Mouse (Mus musculus): ENCODE measurements around the gene Majin. TPM values are rescaled to one million over a fixed set of nuclear protein-coding genes. Genes with fewer than 3 reads are reported as not detected.
A peak's percentile ranks its signal among the peaks of the same experiment; 100 is the strongest.

Gene Majin
- polyA plus RNA-seq, 1 experiment from 2014 or later: not detected

DNA sequence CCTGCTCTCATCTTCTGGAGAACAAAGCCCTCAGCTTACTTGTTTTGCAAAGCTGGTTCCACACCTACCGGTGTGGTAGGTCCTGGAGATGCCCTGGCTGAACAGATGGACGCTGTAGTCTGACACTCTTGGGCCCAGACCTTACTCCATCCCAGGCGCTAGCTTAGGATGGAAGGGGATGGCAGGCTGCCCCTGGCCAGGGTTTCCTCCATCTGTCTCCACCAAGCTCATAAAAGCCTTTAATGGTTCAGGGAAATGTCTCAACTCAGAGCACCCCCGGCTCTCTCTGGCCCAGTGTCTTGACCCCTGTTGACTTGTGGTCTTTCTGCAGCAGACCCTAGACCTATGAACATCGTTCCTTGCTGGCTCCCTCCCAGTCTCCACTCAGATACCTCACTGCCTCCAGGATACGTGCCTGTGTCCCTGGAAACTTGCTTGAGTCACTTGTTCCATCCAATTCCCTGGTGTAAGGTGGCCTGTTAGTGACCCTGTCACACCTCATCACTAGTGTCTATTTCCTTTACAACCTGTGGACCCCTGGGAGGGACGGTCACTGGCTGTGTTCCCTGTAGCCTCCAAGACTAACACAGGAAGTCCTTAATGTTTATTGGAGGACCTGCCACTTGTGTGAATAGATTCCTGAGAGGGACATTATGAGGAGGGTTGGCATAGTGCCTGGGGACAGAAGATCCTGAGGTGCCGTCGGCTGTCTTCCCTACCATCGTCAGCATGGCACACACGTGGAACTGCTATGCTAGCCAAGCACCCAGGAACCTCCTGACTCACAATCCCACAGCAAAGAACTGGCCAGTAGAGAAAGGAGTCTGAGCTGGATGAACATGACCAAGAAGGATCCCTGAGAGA, 83.3 kb downstream of the Majin start:
- Histone ChIP-seq H3K27me3 (no peaks in the 10 kb centered on the region), H3K4me1 (peaks cover 33% of the 10 kb centered on the region), H3K4me2 (no peak overlapping the region), H3K4me3 (replicated peaks) (no peak overlapping the region), H3K27ac (no peak overlapping the region), H3K9me3 (replicated peaks) (no peaks in the 10 kb centered on the region), H3K36me3 (peaks cover under 1% of the 10 kb centered on the region; the same call in 1 of the 2 replicates), H3K9ac (0 out of 2 replicates have a peak overlapping the region, but pooled peaks have one; percentile 1)
- WGBS: 21% methylated on average over 11 of the region's 11 CpGs
- no peak for ATAC-seq (replicated peaks; ENCODE audit: low FRiP score)

DNA sequence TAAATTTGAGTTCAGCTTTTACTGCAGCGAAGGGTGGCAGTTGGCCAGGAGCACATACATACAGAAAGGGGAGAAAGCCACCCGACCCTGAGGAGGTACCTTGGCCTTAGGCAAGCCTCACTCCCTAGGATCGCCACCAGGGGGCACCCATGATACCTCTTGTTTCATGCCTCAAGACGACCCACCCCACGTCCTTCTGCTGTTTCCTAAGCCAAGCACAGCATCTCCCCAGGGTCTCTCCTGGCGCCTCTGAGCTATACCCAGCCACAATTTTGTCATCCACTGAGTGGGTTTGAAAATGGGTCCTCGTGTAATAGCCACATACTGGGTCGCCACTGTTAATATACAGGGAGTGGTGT, 84.0 kb downstream of the Majin start:
- H3K4me2 ChIP-seq: no peak overlapping the region
- no peaks in the 10 kb centered on the region for H3K9me3 ChIP-seq (replicated peaks)
- H3K4me3 ChIP-seq (replicated peaks): no peak overlapping the region
- H3K9ac ChIP-seq: 0 out of 2 replicates have a peak overlapping the region, but pooled peaks have one; percentile 1
- H3K27me3 ChIP-seq: no peaks in the 10 kb centered on the region
- H3K4me1 ChIP-seq: peaks cover 27% of the 10 kb centered on the region
- peak; percentile 56; the same call in 1 of the 2 replicates for ATAC-seq (replicated peaks; ENCODE audit: low FRiP score)
- H3K36me3 ChIP-seq: no peaks in the 10 kb centered on the region
- 14% methylated on average over 8 of the region's 8 CpGs for WGBS
- H3K27ac ChIP-seq: no peak overlapping the region

DNA sequence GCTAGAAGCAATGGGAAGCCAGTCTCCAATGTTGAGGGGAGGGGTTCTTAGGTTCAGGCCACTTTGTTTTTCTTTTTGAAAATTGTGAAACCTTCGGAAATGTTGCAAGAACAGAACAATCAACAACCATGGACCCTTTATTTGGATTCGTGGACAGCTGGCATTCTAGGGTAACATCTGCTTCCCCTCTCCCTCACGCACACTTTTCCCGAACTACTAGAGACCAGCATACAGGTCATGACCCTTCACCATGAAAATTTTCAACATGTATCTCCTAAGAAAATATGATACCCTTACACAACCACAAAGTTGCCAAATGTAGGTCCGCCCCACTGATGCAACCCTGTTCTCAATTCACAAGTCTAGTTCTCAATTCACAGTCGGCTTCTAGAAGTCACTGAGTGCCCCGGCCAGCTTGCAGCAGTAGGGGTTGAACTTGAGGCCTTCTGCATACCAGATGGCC, 84.5 kb downstream of the Majin start:
- Histone ChIP-seq H3K4me1 (peaks cover 23% of the 10 kb centered on the region), H3K9me3 (replicated peaks) (no peaks in the 10 kb centered on the region), H3K27ac (no peak overlapping the region), H3K27me3 (no peaks in the 10 kb centered on the region), H3K4me2 (no peak overlapping the region), H3K36me3 (no peaks in the 10 kb centered on the region), H3K9ac (no peak overlapping the region), H3K4me3 (replicated peaks) (no peak overlapping the region)
- no peak for ATAC-seq (replicated peaks; ENCODE audit: low FRiP score)
- 79% methylated on average over 7 of the region's 7 CpGs for WGBS

DNA sequence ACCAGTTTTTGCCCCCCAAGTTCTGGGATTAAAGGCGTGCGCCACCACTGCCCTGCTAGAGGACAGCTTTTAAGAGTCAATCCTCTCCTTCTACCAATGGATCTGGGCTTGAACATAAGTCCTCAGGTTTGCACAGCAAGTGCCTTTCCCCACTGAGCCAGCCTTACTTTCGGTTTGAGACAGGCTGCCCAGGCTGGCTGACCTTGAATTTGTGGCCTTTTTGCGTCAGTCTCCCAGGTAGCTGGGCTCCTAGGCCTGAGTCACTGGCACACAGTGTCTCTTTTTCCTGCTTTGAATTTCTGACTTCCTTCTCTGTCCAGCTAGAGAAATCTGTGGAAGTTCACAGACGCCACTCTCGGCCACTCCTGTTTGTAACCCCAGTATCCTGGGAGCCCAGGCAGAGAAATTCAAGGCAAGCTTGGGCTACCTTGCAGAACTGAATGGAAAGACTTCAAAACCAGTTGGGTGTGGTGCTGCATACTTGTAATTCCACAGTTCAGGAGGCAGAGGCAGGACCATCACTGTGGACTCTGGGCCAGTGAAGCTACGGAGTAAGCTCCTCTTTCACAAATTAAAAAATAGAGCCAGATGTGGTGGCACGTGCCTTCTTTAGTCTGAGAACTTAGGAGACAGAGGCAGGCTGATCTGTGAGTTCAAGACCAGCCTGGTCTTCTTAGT, 85.7 kb downstream of the Majin start:
- Histone ChIP-seq H3K9ac (no peak overlapping the region), H3K4me2 (no peak overlapping the region), H3K27ac (no peak overlapping the region), H3K9me3 (replicated peaks) (no peaks in the 10 kb centered on the region), H3K36me3 (no peaks in the 10 kb centered on the region), H3K4me1 (peaks cover 13% of the 10 kb centered on the region), H3K27me3 (no peaks in the 10 kb centered on the region), H3K4me3 (replicated peaks) (no peak overlapping the region)
- 84% methylated on average over 8 of the region's 8 CpGs for WGBS
- ATAC-seq (replicated peaks; ENCODE audit: low FRiP score): no peak

DNA sequence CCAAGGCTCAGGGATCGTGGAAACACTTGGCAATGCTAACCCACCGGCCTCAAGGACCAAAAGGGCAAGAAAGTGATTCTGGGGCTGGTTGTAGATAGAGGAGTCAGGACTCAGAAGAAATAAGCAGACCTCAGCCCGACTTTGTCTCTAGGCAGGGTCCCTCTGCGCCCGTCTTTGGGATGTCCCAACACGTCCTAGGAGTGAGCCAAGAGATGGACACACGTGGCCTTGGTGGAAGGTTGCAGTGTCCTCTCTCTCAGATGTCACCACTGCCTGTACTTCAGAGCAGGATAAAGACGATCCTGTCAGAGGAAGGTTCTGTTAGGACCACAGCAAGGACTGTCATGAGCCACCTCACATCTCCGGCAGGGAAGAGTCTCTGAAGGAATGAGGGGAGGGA, 86.5 kb downstream of the Majin start:
- Histone ChIP-seq H3K36me3 (no peaks in the 10 kb centered on the region), H3K9ac (no peak overlapping the region), H3K27me3 (no peaks in the 10 kb centered on the region), H3K4me2 (no peak overlapping the region), H3K9me3 (replicated peaks) (no peaks in the 10 kb centered on the region), H3K4me3 (replicated peaks) (no peak overlapping the region), H3K4me1 (peaks cover 19% of the 10 kb centered on the region), H3K27ac (0 out of 2 replicates have a peak overlapping the region, but pooled peaks have one; percentile 38)
- 63% methylated on average over 9 of the region's 9 CpGs for WGBS
- ATAC-seq (replicated peaks; ENCODE audit: low FRiP score): no peak

DNA sequence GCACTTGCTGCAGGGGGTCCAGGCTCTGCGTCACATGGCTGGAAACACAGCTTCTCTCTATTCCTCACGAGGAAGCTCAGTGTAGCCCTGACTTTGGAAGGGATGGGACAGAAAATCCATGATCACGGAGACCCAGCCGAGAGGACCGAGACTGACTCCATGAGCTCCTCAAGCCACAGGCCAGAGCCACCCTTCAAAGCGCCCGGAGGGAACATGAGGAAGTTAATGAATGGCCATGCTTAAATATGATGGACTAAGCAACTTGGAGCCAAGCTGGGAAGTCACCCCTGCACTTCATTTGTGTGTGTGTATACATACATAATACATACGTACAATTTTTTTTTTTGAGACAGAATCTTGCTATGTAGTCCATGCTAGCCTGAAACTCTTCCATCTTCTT, 87.0 kb downstream of the Majin start:
- Histone ChIP-seq H3K9ac (no peak overlapping the region), H3K27ac (0 out of 2 replicates have a peak overlapping the region, but pooled peaks have one; percentile 38)
- WGBS: 26% methylated on average over 8 of the region's 8 CpGs

DNA sequence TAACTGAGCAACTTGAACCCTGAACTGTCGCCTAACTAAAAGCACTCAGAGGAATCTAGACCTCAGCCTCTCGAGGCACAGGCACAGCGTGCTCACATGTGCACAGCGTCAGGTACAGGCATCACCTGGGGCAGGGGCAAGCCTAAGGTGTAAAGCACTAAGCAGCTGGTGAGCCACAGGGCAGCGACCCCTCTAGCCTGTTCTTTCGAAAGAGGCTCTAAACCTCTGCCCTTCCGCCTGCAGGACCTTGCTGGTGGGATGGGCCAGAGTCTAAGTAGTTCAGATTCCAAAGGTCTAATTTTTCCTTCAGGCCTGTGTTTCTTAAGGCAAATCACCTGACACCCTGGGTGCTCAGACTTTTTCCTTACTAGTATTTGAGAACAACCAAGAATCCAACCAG, 87.9 kb downstream of the Majin start:
- Histone ChIP-seq H3K36me3 (no peaks in the 10 kb centered on the region), H3K4me1 (peaks cover 23% of the 10 kb centered on the region), H3K9me3 (replicated peaks) (no peaks in the 10 kb centered on the region), H3K27me3 (no peaks in the 10 kb centered on the region), H3K4me3 (replicated peaks) (no peak overlapping the region), H3K27ac (0 out of 2 replicates have a peak overlapping the region, but pooled peaks have one; percentile 56), H3K9ac (no peak overlapping the region), H3K4me2 (no peak overlapping the region)
- WGBS: 65% methylated on average over 7 of the region's 7 CpGs
- no peak for ATAC-seq (replicated peaks; ENCODE audit: low FRiP score)

More for the DNA sequence above, 87.0 kb downstream of the Majin start:
- no peaks in the 10 kb centered on the region for H3K9me3 ChIP-seq (replicated peaks)
- no peak overlapping the region for H3K4me3 ChIP-seq (replicated peaks)
- H3K4me1 ChIP-seq: peaks cover 23% of the 10 kb centered on the region
- H3K27me3 ChIP-seq: no peaks in the 10 kb centered on the region
- no peak overlapping the region for H3K4me2 ChIP-seq
- no peaks in the 10 kb centered on the region for H3K36me3 ChIP-seq
- no peak for ATAC-seq (replicated peaks; ENCODE audit: low FRiP score)

DNA sequence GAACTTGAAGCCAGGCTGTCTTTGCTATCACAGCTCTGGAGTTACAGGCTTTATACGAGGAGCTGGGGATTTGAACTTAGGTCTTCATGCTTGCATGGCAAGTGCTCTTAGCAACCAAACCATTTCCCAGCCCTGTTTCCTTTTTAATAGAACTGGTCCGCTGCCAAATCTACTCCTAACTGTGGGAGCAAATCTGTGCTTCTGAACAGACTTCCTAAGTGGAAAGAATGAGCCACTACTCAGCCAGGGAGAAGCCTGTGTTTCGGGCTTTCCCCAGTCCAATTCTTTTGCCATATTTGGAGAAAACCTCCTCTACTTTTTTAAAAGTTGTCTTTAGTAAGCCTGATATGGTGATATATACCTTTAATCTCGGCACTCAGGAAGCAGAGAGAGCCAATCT, 88.5 kb downstream of the Majin start:
- no peak for ATAC-seq (replicated peaks; ENCODE audit: low FRiP score)
- Histone ChIP-seq H3K9me3 (replicated peaks) (no peaks in the 10 kb centered on the region), H3K4me2 (no peak overlapping the region), H3K27me3 (no peaks in the 10 kb centered on the region), H3K4me3 (replicated peaks) (no peak overlapping the region), H3K36me3 (no peaks in the 10 kb centered on the region), H3K4me1 (peaks cover 27% of the 10 kb centered on the region), H3K9ac (no peak overlapping the region), H3K27ac (0 out of 2 replicates have a peak overlapping the region, but pooled peaks have one; percentile 54)
- 84% methylated on average over 4 of the region's 4 CpGs for WGBS

DNA sequence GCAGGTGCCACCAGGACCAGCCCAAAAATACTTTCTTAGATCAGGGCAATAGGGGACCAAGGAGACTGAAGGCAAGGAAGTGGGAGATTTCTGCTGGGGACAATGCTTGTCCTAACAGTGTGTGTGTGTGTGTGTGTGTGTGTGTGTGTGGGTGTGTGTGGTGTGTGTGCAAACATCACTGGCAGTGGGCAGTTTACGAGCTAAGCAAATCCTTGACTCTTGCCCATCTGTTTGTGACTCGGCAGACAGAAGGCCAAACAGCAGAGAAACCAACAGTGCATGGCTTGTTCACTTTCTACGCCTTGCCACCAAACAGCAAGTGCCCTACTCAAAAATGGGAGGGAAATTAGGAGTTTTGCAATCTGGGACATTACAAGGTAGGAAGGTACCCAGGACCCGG, 89.4 kb downstream of the Majin start:
- Histone ChIP-seq H3K36me3 (no peaks in the 10 kb centered on the region), H3K27ac (no peak overlapping the region), H3K27me3 (no peaks in the 10 kb centered on the region), H3K4me1 (peaks cover 29% of the 10 kb centered on the region), H3K9me3 (replicated peaks) (no peaks in the 10 kb centered on the region), H3K4me3 (replicated peaks) (no peak overlapping the region), H3K4me2 (no peak overlapping the region), H3K9ac (no peak overlapping the region)
- no peak for ATAC-seq (replicated peaks; ENCODE audit: low FRiP score)
- WGBS: 68% methylated on average over 4 of the region's 4 CpGs

MicroRNAs within 50 kb of the gene (microRNA counts, 519-probe panel; counts per million panel counts)
- 2,524 counts per million, percentile 46 among the panel's probes with 10 or more counts for microRNA mmu-miR-192

Small RNAs within 50 kb of the gene (microRNA-seq; reads per million reads assigned to microRNA genes)
- 211 reads per million, percentile 66 among the genes with 10 or more reads in this experiment for gene Mir192
- 86.2 reads per million, percentile 54 among the genes with 10 or more reads in this experiment for gene Mir194-2

Other genes with a start within 250 kb of the Majin start
- gene Pola2, start 220.2 kb upstream of the Majin start, polyA plus RNA-seq (2015; fragmentation: Nextera tagmentation; extraction: Ambion mirVana): 75.3 and 83.2 TPM in 2 replicates
- gene Slc22a20, start 198.2 kb upstream of the Majin start, polyA plus RNA-seq (2015; fragmentation: Nextera tagmentation; extraction: Ambion mirVana): not detected in 2 replicates
- gene Capn1, start 168.5 kb upstream of the Majin start, polyA plus RNA-seq (2015; fragmentation: Nextera tagmentation; extraction: Ambion mirVana): 8.4 and 11.1 TPM in 2 replicates
- gene Syvn1, start 137.8 kb upstream of the Majin start, polyA plus RNA-seq (2015; fragmentation: Nextera tagmentation; extraction: Ambion mirVana): 35.6 and 38.5 TPM in 2 replicates
- 77.9 and 81.6 TPM in 2 replicates for gene Mrpl49, start 126.6 kb upstream of the Majin start, polyA plus RNA-seq (2015; fragmentation: Nextera tagmentation; extraction: Ambion mirVana)
- 741 and 838 TPM in 2 replicates for gene Fau, start 126.5 kb upstream of the Majin start, polyA plus RNA-seq (2015; fragmentation: Nextera tagmentation; extraction: Ambion mirVana)
- 33.0 and 33.2 TPM in 2 replicates for gene Znhit2, start 123.2 kb upstream of the Majin start, polyA plus RNA-seq (2015; fragmentation: Nextera tagmentation; extraction: Ambion mirVana)
- 23.6 and 24.9 TPM in 2 replicates for gene Tm7sf2, start 116.0 kb upstream of the Majin start, polyA plus RNA-seq (2015; fragmentation: Nextera tagmentation; extraction: Ambion mirVana)
- 70.3 and 78.5 TPM in 2 replicates for gene Vps51, start 107.2 kb upstream of the Majin start, polyA plus RNA-seq (2015; fragmentation: Nextera tagmentation; extraction: Ambion mirVana)
- gene Tmem262, start 104.4 kb upstream of the Majin start, polyA plus RNA-seq (2015; fragmentation: Nextera tagmentation; extraction: Ambion mirVana): not detected in 2 replicates
- 1.6 and 2.0 TPM in 2 replicates for gene Gm28374, start 102.1 kb upstream of the Majin start, polyA plus RNA-seq (2015; fragmentation: Nextera tagmentation; extraction: Ambion mirVana)
- gene Zfpl1, start 99.4 kb upstream of the Majin start, polyA plus RNA-seq (2015; fragmentation: Nextera tagmentation; extraction: Ambion mirVana): 73.7 and 79.5 TPM in 2 replicates
- gene Cdca5, start 99.4 kb upstream of the Majin start, polyA plus RNA-seq (2015; fragmentation: Nextera tagmentation; extraction: Ambion mirVana): 44.8 and 45.8 TPM in 2 replicates
- 0.34 and 0.55 TPM in 2 replicates for gene AC131692.1, start 90.0 kb upstream of the Majin start, polyA plus RNA-seq (2015; fragmentation: Nextera tagmentation; extraction: Ambion mirVana)
- 0.51 and 0.54 TPM in 2 replicates for gene Naaladl1, start 78.6 kb upstream of the Majin start, polyA plus RNA-seq (2015; fragmentation: Nextera tagmentation; extraction: Ambion mirVana)
- gene Sac3d1, start 65.7 kb upstream of the Majin start, polyA plus RNA-seq (2015; fragmentation: Nextera tagmentation; extraction: Ambion mirVana): 44.0 and 47.2 TPM in 2 replicates
- gene Snx15, start 56.1 kb upstream of the Majin start, polyA plus RNA-seq (2015; fragmentation: Nextera tagmentation; extraction: Ambion mirVana): 32.3 and 34.2 TPM in 2 replicates
- gene Batf2, start 43.4 kb upstream of the Majin start, polyA plus RNA-seq (2015; fragmentation: Nextera tagmentation; extraction: Ambion mirVana): 0.52 and 0.54 TPM in 2 replicates
- gene Arl2, start 42.8 kb upstream of the Majin start, polyA plus RNA-seq (2015; fragmentation: Nextera tagmentation; extraction: Ambion mirVana): 103 and 113 TPM in 2 replicates
- gene Gpha2, start 42.0 kb downstream of the Majin start, polyA plus RNA-seq (2015; fragmentation: Nextera tagmentation; extraction: Ambion mirVana): 0.39 and 0.74 TPM in 2 replicates
- gene Ppp2r5b, start 51.5 kb downstream of the Majin start, polyA plus RNA-seq (2015; fragmentation: Nextera tagmentation; extraction: Ambion mirVana): 22.9 and 27.6 TPM in 2 replicates
- gene Atg2a, start 57.3 kb downstream of the Majin start, polyA plus RNA-seq (2015; fragmentation: Nextera tagmentation; extraction: Ambion mirVana): 9.8 and 12.1 TPM in 2 replicates
- gene Ehd1, start 92.3 kb downstream of the Majin start, polyA plus RNA-seq (2015; fragmentation: Nextera tagmentation; extraction: Ambion mirVana): 67.8 and 81.8 TPM in 2 replicates
- 0.78 and 1.0 TPM in 2 replicates for gene Cdc42bpg, start 122.1 kb downstream of the Majin start, polyA plus RNA-seq (2015; fragmentation: Nextera tagmentation; extraction: Ambion mirVana)
- gene Men1, start 150.6 kb downstream of the Majin start, polyA plus RNA-seq (2015; fragmentation: Nextera tagmentation; extraction: Ambion mirVana): 82.1 and 91.8 TPM in 2 replicates
- gene Map4k2, start 156.7 kb downstream of the Majin start, polyA plus RNA-seq (2015; fragmentation: Nextera tagmentation; extraction: Ambion mirVana): 18.7 and 21.9 TPM in 2 replicates
- 155 and 165 TPM in 2 replicates for gene Sf1, start 179.3 kb downstream of the Majin start, polyA plus RNA-seq (2015; fragmentation: Nextera tagmentation; extraction: Ambion mirVana)
- 28.2 and 30.4 TPM in 2 replicates for gene Pygm, start 200.0 kb downstream of the Majin start, polyA plus RNA-seq (2015; fragmentation: Nextera tagmentation; extraction: Ambion mirVana)
- 89.5 and 97.6 TPM in 2 replicates for gene Rasgrp2, start 215.0 kb downstream of the Majin start, polyA plus RNA-seq (2015; fragmentation: Nextera tagmentation; extraction: Ambion mirVana)
- 6.3 TPM in 2 replicates for gene Nrxn2, start 234.3 kb downstream of the Majin start, polyA plus RNA-seq (2015; fragmentation: Nextera tagmentation; extraction: Ambion mirVana)

Measured in kidney, embryonic 15.5 days (tissue).